12 mouse cellular contexts compared by ENCODE assay signal in genomic region chr10:77135274-77135829, GRCm38 (mm10). TPM values are rescaled to one million over a fixed set of nuclear protein-coding genes. Genes with fewer than 3 reads are reported as not detected.
A peak's percentile ranks its signal among the peaks of the same experiment; 100 is the strongest.
DNase-seq lines count a peak whose midpoint lies in the region; ATAC-seq and TF ChIP-seq lines count a peak whose summit lies in the region.
"Had no signal": no experiment of that assay in that cellular context is flagged by ENCODE, and none has a peak within 500 bp of the region (broad histone marks: within the 10 kb centered on the region; RNA-seq: fewer than 3 reads in every experiment).

No protein-coding gene starts in this region.

- WGBS in hindbrain, postnatal 0 days: 94% methylated on average over 5 of the region's 5 CpGs
- WGBS in hindbrain, embryonic 13.5 days: 93% methylated on average over 5 of the region's 5 CpGs
- WGBS in liver, postnatal 0 days (ENCODE audit: insufficient replicate concordance): 92% methylated on average over 5 of the region's 5 CpGs
- 94% methylated on average over 5 of the region's 5 CpGs for WGBS in forebrain, embryonic 14.5 days

- no peak for TF ChIP-seq EP300 in liver, postnatal 0 days (IDR thresholded peaks at IDR 0.05; ENCODE audit: low read depth)

- no peaks in the 10 kb centered on the region for H3K27me3 ChIP-seq in hindbrain, postnatal 0 days (ENCODE audit: insufficient read depth, low read length)
- no peaks in the 10 kb centered on the region for H3K27me3 ChIP-seq in hindbrain, embryonic 13.5 days
- H3K27me3 ChIP-seq in liver, postnatal 0 days (ENCODE audit: insufficient read depth, low read length): no peaks in the 10 kb centered on the region
- no peaks in the 10 kb centered on the region for H3K27me3 ChIP-seq in forebrain, embryonic 14.5 days (replicated peaks; ENCODE audit: control insufficient read depth, insufficient read depth, low read length)
- H3K27me3 ChIP-seq: lung, embryonic 15.5 days; midbrain, embryonic 15.5 days had no signal

- H3K36me3 ChIP-seq in hindbrain, postnatal 0 days (ENCODE audit: insufficient read depth, low read length): no peaks in the 10 kb centered on the region
- H3K36me3 ChIP-seq in hindbrain, embryonic 13.5 days: 0 out of 2 replicates have a peak, but pooled peaks cover 5% of the 10 kb centered on the region
- H3K36me3 ChIP-seq in liver, postnatal 0 days (replicated peaks; ENCODE audit: insufficient read depth, low read length): no peaks in the 10 kb centered on the region
- H3K36me3 ChIP-seq in forebrain, embryonic 14.5 days (ENCODE audit: control insufficient read depth, insufficient read depth, low read length): no peaks in the 10 kb centered on the region
- H3K36me3 ChIP-seq: lung, embryonic 15.5 days; midbrain, embryonic 15.5 days had no signal

- H3K9ac ChIP-seq in hindbrain, postnatal 0 days (replicated peaks; ENCODE audit: low read length): no peak overlapping the region
- H3K9ac ChIP-seq in hindbrain, embryonic 13.5 days: no peak overlapping the region
- no peak overlapping the region for H3K9ac ChIP-seq in liver, postnatal 0 days (replicated peaks)
- no peak overlapping the region for H3K9ac ChIP-seq in forebrain, embryonic 14.5 days (ENCODE audit: low read length)
- H3K9ac ChIP-seq: lung, embryonic 15.5 days; midbrain, embryonic 15.5 days had no signal

- no peak overlapping the region for H3K27ac ChIP-seq in hindbrain, postnatal 0 days
- no peak overlapping the region for H3K27ac ChIP-seq in hindbrain, embryonic 13.5 days
- H3K27ac ChIP-seq in liver, postnatal 0 days (ENCODE audit: low read depth): no peak overlapping the region
- no peak overlapping the region for H3K27ac ChIP-seq in forebrain, embryonic 14.5 days (ENCODE audit: low read depth, low read length)
- H3K27ac ChIP-seq: lung, embryonic 15.5 days; midbrain, embryonic 15.5 days had no signal

- H3K4me1 ChIP-seq in hindbrain, postnatal 0 days (ENCODE audit: insufficient read depth, low read length): peaks cover 18% of the 10 kb centered on the region
- peaks cover 37% of the 10 kb centered on the region for H3K4me1 ChIP-seq in hindbrain, embryonic 13.5 days (replicated peaks)
- H3K4me1 ChIP-seq in liver, postnatal 0 days (ENCODE audit: insufficient read depth): peaks cover 8% of the 10 kb centered on the region
- H3K4me1 ChIP-seq in forebrain, embryonic 14.5 days (ENCODE audit: control insufficient read depth, insufficient read depth, low read length): no peaks in the 10 kb centered on the region

- H3K9me3 ChIP-seq in hindbrain, postnatal 0 days (ENCODE audit: low read length): no peaks in the 10 kb centered on the region
- no peaks in the 10 kb centered on the region for H3K9me3 ChIP-seq in hindbrain, embryonic 13.5 days
- H3K9me3 ChIP-seq in liver, postnatal 0 days (ENCODE audit: low read length): no peaks in the 10 kb centered on the region
- no peaks in the 10 kb centered on the region for H3K9me3 ChIP-seq in forebrain, embryonic 14.5 days (replicated peaks; ENCODE audit: control insufficient read depth, low read length)
- H3K9me3 ChIP-seq: lung, embryonic 15.5 days; midbrain, embryonic 15.5 days had no signal

- peak; percentile 11; the same call in 1 of the 2 replicates for TF ChIP-seq CTCF in hindbrain, postnatal 0 days (IDR thresholded peaks at IDR 0.05; ENCODE audit: low read depth)
- TF ChIP-seq CTCF in liver, postnatal 0 days (IDR thresholded peaks at IDR 0.05; ENCODE audit: low read depth): peak; percentile 45

- H3K4me3 ChIP-seq in hindbrain, postnatal 0 days (ENCODE audit: low read length): no peak overlapping the region
- no peak overlapping the region for H3K4me3 ChIP-seq in hindbrain, embryonic 13.5 days
- H3K4me3 ChIP-seq in liver, postnatal 0 days (ENCODE audit: low read depth, low read length): no peak overlapping the region
- H3K4me3 ChIP-seq in forebrain, embryonic 14.5 days (ENCODE audit: low read depth, low read length): no peak overlapping the region
- H3K4me3 ChIP-seq: lung, embryonic 15.5 days; midbrain, embryonic 15.5 days had no signal

- no peak overlapping the region for H3K4me2 ChIP-seq in hindbrain, postnatal 0 days (ENCODE audit: low read depth, low read length)
- no peak overlapping the region for H3K4me2 ChIP-seq in hindbrain, embryonic 13.5 days
- H3K4me2 ChIP-seq in liver, postnatal 0 days (ENCODE audit: low read depth, low read length): no peak overlapping the region
- no peak overlapping the region for H3K4me2 ChIP-seq in forebrain, embryonic 14.5 days (ENCODE audit: low read length)
- H3K4me2 ChIP-seq: lung, embryonic 15.5 days; midbrain, embryonic 15.5 days had no signal

- ATAC-seq in hindbrain, postnatal 0 days: no peak
- no peak for ATAC-seq in hindbrain, embryonic 13.5 days (ENCODE audit: low FRiP score)
- no peak for ATAC-seq in liver, postnatal 0 days
- no peak for ATAC-seq in forebrain, embryonic 14.5 days
- ATAC-seq: midbrain, embryonic 15.5 days had no signal

- no peak for DNase-seq in hindbrain, postnatal 0 days (ENCODE audit: low spot score)
- peak; percentile 18 for DNase-seq in thymus, postnatal 14 days
- no peak for DNase-seq in thymus, postnatal 36 days
- DNase-seq in NIH3T3 (ENCODE audit: low read depth): peak; percentile 78
- no peak for DNase-seq in liver, postnatal 0 days
- no peak for DNase-seq in forebrain, embryonic 14.5 days (ENCODE audit: low spot score)
- no peak for DNase-seq in Muller cell, postnatal 12 days (ENCODE audit: inconsistent ontology term)
- DNase-seq: adrenal gland, postnatal 14 days; right cerebral cortex, postnatal 25 days had no signal

RNA-seq across cellular contexts. Expression of gene Col18a1, which starts 31.0 kb away (rescaled TPM):
- 47.5 and 57.7 TPM in 2 replicates for total RNA-seq in hindbrain, postnatal 0 days (2014; rRNA removed)
- 18.2 and 20.0 TPM in 2 replicates for polyA plus RNA-seq in hindbrain, postnatal 0 days (2015; fragmentation: Nextera tagmentation; extraction: Ambion mirVana)
- polyA plus RNA-seq in hindbrain, embryonic 13.5 days (2015; fragmentation: Nextera tagmentation; extraction: Ambion mirVana): 53.1 and 62.7 TPM in 2 replicates
- polyA plus RNA-seq in liver, postnatal 0 days (2015; fragmentation: Nextera tagmentation; extraction: Ambion mirVana): 137 and 167 TPM in 2 replicates
- polyA plus RNA-seq in forebrain, embryonic 14.5 days (2014; fragmentation: Nextera tagmentation; extraction: Ambion mirVana): 21.3 and 24.1 TPM in 2 replicates

Comparison
In these comparisons a context has a peak if more than half of its experiments do, and no peak if none do; other contexts are left out.
1. DNase-seq: peak in thymus, postnatal 14 days (single experiment) and NIH3T3 (single experiment); none in hindbrain, postnatal 0 days (single experiment), thymus, postnatal 36 days (0 of 2), liver, postnatal 0 days (single experiment), forebrain, embryonic 14.5 days (single experiment) and Muller cell, postnatal 12 days (single experiment).